Mouse (Mus musculus): Measurements from ENCODE around the gene Synpo2. TPM values are rescaled to one million over a fixed set of nuclear protein-coding genes. Genes with fewer than 3 reads are reported as not detected.

Synpo2 gene
- polyA plus RNA-seq, 1 experiment from 2014 or later = 4.9 TPM

- peak; percentile 31 for DNase-seq (ENCODE audit: low spot score)
- H3K27ac ChIP-seq (replicated peaks) = no peak overlapping the region
- peaks cover 30% of the 10 kb centered on the region for H3K4me1 ChIP-seq
- H3K36me3 ChIP-seq (replicated peaks) = no peaks in the 10 kb centered on the region
- peaks cover 32% of the 10 kb centered on the region for H3K27me3 ChIP-seq (replicated peaks; ENCODE audit: low read depth, poor library complexity, severe bottlenecking)
- no peaks in the 10 kb centered on the region for H3K9me3 ChIP-seq
- 23% methylated on average over 7 of the region's 7 CpGs for WGBS
- peak overlapping the region; percentile 62; the same call in 1 of the 2 replicates for H3K4me3 ChIP-seq
Observed at GRCm38 (mm10) chr3:123237039-123237438, 1.1 kb upstream of the Synpo2 start.

- 15% methylated on average over 7 of the region's 7 CpGs for WGBS
- Histone ChIP-seq H3K9me3 (no peaks in the 10 kb centered on the region; the same call in 1 of the 2 replicates), H3K4me3 (peak overlapping the region; percentile 62), H3K4me1 (peaks cover 30% of the 10 kb centered on the region), H3K27ac (replicated peaks) (peak overlapping the region; percentile 62), H3K36me3 (replicated peaks) (no peaks in the 10 kb centered on the region), H3K27me3 (replicated peaks; ENCODE audit: low read depth, poor library complexity, severe bottlenecking) (peaks cover 32% of the 10 kb centered on the region)
- DNase-seq (ENCODE audit: low spot score) = no peak
Observed at GRCm38 (mm10) chr3:123235495-123235894, 454 bp downstream of the Synpo2 start.

- no peaks in the 10 kb centered on the region; the same call in 1 of the 2 replicates for H3K9me3 ChIP-seq
- no peaks in the 10 kb centered on the region for H3K36me3 ChIP-seq (replicated peaks)
- peaks cover 30% of the 10 kb centered on the region for H3K4me1 ChIP-seq
- 0 out of 2 replicates have a peak overlapping the region, but pooled peaks have one; percentile 11 for H3K4me3 ChIP-seq
- H3K27me3 ChIP-seq (replicated peaks; ENCODE audit: low read depth, poor library complexity, severe bottlenecking) = peaks cover 32% of the 10 kb centered on the region
- 52% methylated on average over 16 of the region's 16 CpGs for WGBS
- no peak for DNase-seq (ENCODE audit: low spot score)
- H3K27ac ChIP-seq (replicated peaks) = no peak overlapping the region
Observed at GRCm38 (mm10) chr3:123234191-123234836, 1.6 kb downstream of the Synpo2 start.

- Histone ChIP-seq H3K9me3 (no peaks in the 10 kb centered on the region; the same call in 1 of the 2 replicates), H3K4me3 (no peak overlapping the region), H3K36me3 (replicated peaks) (no peaks in the 10 kb centered on the region), H3K4me1 (peaks cover 20% of the 10 kb centered on the region), H3K27me3 (replicated peaks; ENCODE audit: low read depth, poor library complexity, severe bottlenecking) (peaks cover 17% of the 10 kb centered on the region), H3K27ac (replicated peaks) (no peak overlapping the region)
- no peak for DNase-seq (ENCODE audit: low spot score)
- 89% methylated on average over 2 of the region's 2 CpGs for WGBS
Observed at GRCm38 (mm10) chr3:123231639-123232038, 4.3 kb downstream of the Synpo2 start.

- Histone ChIP-seq H3K4me3 (no peak overlapping the region), H3K27me3 (replicated peaks; ENCODE audit: low read depth, poor library complexity, severe bottlenecking) (no peaks in the 10 kb centered on the region), H3K27ac (replicated peaks) (no peak overlapping the region), H3K9me3 (no peaks in the 10 kb centered on the region; the same call in 1 of the 2 replicates), H3K4me1 (no peaks in the 10 kb centered on the region), H3K36me3 (replicated peaks) (no peaks in the 10 kb centered on the region)
- 93% methylated on average over 3 of the region's 3 CpGs for WGBS
- DNase-seq (ENCODE audit: low spot score) = no peak
Observed at GRCm38 (mm10) chr3:123227276-123227675, 8.7 kb downstream of the Synpo2 start.

GRCm38 (mm10) chr3:123218646-123219045, 17.3 kb downstream of the Synpo2 start:
- DNase-seq (ENCODE audit: low spot score) = no peak
- no peaks in the 10 kb centered on the region for H3K27me3 ChIP-seq (replicated peaks; ENCODE audit: low read depth, poor library complexity, severe bottlenecking)
- H3K4me3 ChIP-seq = no peak overlapping the region
- H3K9me3 ChIP-seq = no peaks in the 10 kb centered on the region
- peaks cover 5% of the 10 kb centered on the region; the same call in 1 of the 2 replicates for H3K4me1 ChIP-seq
- no peak overlapping the region for H3K27ac ChIP-seq (replicated peaks)
- no peaks in the 10 kb centered on the region for H3K36me3 ChIP-seq (replicated peaks)
- WGBS = 56% methylated on average over 6 of the region's 6 CpGs

- 86% methylated on average over 4 of the region's 4 CpGs for WGBS
- no peak for DNase-seq (ENCODE audit: low spot score)
Observed at GRCm38 (mm10) chr3:123208891-123209290, 27.1 kb downstream of the Synpo2 start.

GRCm38 (mm10) chr3:123207386-123207785, 28.6 kb downstream of the Synpo2 start:
- Histone ChIP-seq H3K27ac (replicated peaks) (no peak overlapping the region), H3K4me3 (no peak overlapping the region), H3K9me3 (no peaks in the 10 kb centered on the region), H3K27me3 (replicated peaks; ENCODE audit: low read depth, poor library complexity, severe bottlenecking) (no peaks in the 10 kb centered on the region), H3K4me1 (peaks cover 6% of the 10 kb centered on the region), H3K36me3 (replicated peaks) (no peaks in the 10 kb centered on the region)
- no peak for DNase-seq (ENCODE audit: low spot score)
- WGBS = 83% methylated on average over 5 of the region's 5 CpGs

More at GRCm38 (mm10) chr3:123208891-123209290, 27.1 kb downstream of the Synpo2 start:
- H3K27me3 ChIP-seq (replicated peaks; ENCODE audit: low read depth, poor library complexity, severe bottlenecking) = no peaks in the 10 kb centered on the region
- peaks cover 6% of the 10 kb centered on the region for H3K4me1 ChIP-seq
- no peaks in the 10 kb centered on the region for H3K9me3 ChIP-seq
- H3K4me3 ChIP-seq = no peak overlapping the region
- no peak overlapping the region for H3K27ac ChIP-seq (replicated peaks)
- no peaks in the 10 kb centered on the region for H3K36me3 ChIP-seq (replicated peaks)

DNA sequence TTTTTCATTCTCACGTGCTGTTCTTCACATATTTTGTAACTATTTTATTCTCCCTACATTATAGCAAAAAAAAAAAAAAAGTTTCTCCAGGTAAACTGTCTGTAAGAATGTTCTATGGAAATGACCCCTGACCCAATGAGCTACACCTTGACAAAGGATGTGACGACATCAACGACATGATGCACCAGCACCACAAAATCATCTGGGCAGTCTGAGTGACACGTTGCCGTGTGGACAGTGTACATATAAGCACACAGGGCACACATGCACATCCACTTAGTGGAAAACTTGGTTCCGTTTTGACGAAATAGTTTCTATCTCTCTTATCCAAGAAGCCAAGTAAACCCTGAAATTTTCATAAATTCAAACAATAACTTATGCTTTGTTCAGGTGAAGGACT, 30.5 kb downstream of the Synpo2 start:
- WGBS = 86% methylated on average over 7 of the region's 7 CpGs
- no peak for DNase-seq (ENCODE audit: low spot score)
- Histone ChIP-seq H3K36me3 (replicated peaks) (no peaks in the 10 kb centered on the region), H3K4me3 (no peak overlapping the region), H3K27me3 (replicated peaks; ENCODE audit: low read depth, poor library complexity, severe bottlenecking) (no peaks in the 10 kb centered on the region), H3K4me1 (peaks cover 6% of the 10 kb centered on the region), H3K9me3 (no peaks in the 10 kb centered on the region), H3K27ac (replicated peaks) (no peak overlapping the region)

DNA sequence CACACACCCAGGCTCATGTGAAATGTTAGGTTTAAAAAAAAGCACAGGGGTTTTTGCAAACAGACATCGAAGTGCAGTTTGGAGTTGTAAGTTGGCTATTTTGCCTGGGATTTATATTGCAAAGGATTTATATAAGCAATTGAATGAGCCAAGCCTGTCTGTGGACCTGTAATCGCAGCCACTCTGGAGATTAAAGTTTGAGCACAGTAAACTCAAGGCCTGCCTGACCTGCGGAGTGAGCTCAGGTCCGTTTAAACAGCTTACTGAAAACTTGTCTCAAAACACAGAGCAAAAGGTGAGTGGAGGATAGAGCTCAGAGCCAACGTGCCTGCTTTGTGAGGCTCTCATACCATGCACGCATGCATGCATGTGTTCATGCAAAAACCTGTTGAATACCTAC, 30.9 kb downstream of the Synpo2 start:
- Histone ChIP-seq H3K36me3 (replicated peaks) (no peaks in the 10 kb centered on the region), H3K9me3 (no peaks in the 10 kb centered on the region), H3K27me3 (replicated peaks; ENCODE audit: low read depth, poor library complexity, severe bottlenecking) (no peaks in the 10 kb centered on the region), H3K4me3 (no peak overlapping the region), H3K4me1 (peaks cover 6% of the 10 kb centered on the region), H3K27ac (replicated peaks) (peak overlapping the region; percentile 40; the same call in 1 of the 2 replicates)
- WGBS = 68% methylated on average over 6 of the region's 6 CpGs
- no peak for DNase-seq (ENCODE audit: low spot score)

GRCm38 (mm10) chr3:123204658-123205057, 31.3 kb downstream of the Synpo2 start:
- no peak for DNase-seq (ENCODE audit: low spot score)
- Histone ChIP-seq H3K9me3 (no peaks in the 10 kb centered on the region), H3K27me3 (replicated peaks; ENCODE audit: low read depth, poor library complexity, severe bottlenecking) (no peaks in the 10 kb centered on the region), H3K4me3 (no peak overlapping the region), H3K36me3 (replicated peaks) (no peaks in the 10 kb centered on the region), H3K4me1 (peaks cover 6% of the 10 kb centered on the region), H3K27ac (replicated peaks) (0 out of 2 replicates have a peak overlapping the region, but pooled peaks have one; percentile 40)
- WGBS = 64% methylated on average over 4 of the region's 4 CpGs

- Histone ChIP-seq H3K4me1 (peaks cover 6% of the 10 kb centered on the region), H3K27me3 (replicated peaks; ENCODE audit: low read depth, poor library complexity, severe bottlenecking) (no peaks in the 10 kb centered on the region), H3K4me3 (no peak overlapping the region), H3K36me3 (replicated peaks) (no peaks in the 10 kb centered on the region), H3K9me3 (no peaks in the 10 kb centered on the region), H3K27ac (replicated peaks) (no peak overlapping the region)
- no peak for DNase-seq (ENCODE audit: low spot score)
- WGBS = 92% methylated on average over 2 of the region's 2 CpGs
Observed at GRCm38 (mm10) chr3:123201798-123202197, 34.2 kb downstream of the Synpo2 start.

DNA sequence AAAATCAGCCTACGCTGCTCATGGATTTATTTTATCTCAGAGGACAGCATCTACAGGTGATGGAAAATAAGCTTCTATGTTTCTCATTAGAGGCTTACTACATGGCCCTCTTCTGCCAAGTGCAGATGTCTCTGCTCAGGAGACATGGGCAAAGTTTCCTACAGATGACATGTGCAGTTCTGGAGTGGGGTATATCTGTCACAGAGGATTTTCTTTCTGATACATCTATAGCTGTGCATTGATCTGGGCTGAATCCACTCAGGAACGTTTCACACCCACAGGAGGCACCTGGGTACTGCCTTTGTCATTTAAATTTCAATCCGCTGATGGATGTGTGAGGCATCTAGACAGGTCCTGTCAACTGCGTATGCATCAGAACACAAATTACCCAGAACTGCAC, 42.2 kb downstream of the Synpo2 start:
- no peak overlapping the region for H3K27ac ChIP-seq (replicated peaks)
- 92% methylated on average over 4 of the region's 4 CpGs for WGBS
- no peak for DNase-seq (ENCODE audit: low spot score)
- H3K36me3 ChIP-seq (replicated peaks) = no peaks in the 10 kb centered on the region
- no peaks in the 10 kb centered on the region for H3K27me3 ChIP-seq (replicated peaks; ENCODE audit: low read depth, poor library complexity, severe bottlenecking)
- no peak overlapping the region for H3K4me3 ChIP-seq
- no peaks in the 10 kb centered on the region for H3K9me3 ChIP-seq
- H3K4me1 ChIP-seq = peaks cover 7% of the 10 kb centered on the region
